Mouse (Mus musculus) bone marrow, adult 2 months (tissue): Measurements from ENCODE around the gene Kif28. TPM values are rescaled to one million over a fixed set of nuclear protein-coding genes. Genes with fewer than 3 reads are reported as not detected.
"Not testable (repeated sequence)": the region's sequence is repeated elsewhere in the genome, so short reads cannot be mapped to it uniquely, and the experiment has no call there.

ENCODE experiments used
- H3K27ac ChIP-seq: fragments of 200-500 bp; 2 replicates; pipeline ENCODE4 v1.5.1; 2012; ENCODE audit warnings: low read depth, mild to moderate bottlenecking, control low read depth, inconsistent platforms, low read length; ENCODE audit not compliant: control insufficient read depth, poor library complexity, insufficient read depth
- H3K4me1 ChIP-seq: fragments of 200-500 bp; 2 replicates; pipeline ENCODE4 v1.6.1; 2011; ENCODE audit warnings: low read length; ENCODE audit not compliant: control insufficient read depth, insufficient read depth
- H3K4me3 ChIP-seq: fragments of 200-500 bp; replicated peaks from 2 replicates; pipeline ENCODE3; 2011; ENCODE audit warnings: mild to moderate bottlenecking, low read depth, low read length, control low read depth; ENCODE audit not compliant: control insufficient read depth
- CTCF ChIP-seq: fragments of 200-500 bp; IDR thresholded peaks from 2 replicates; pipeline ENCODE4 v1.5.1; 2011; ENCODE audit warnings: low read length, control low read depth; ENCODE audit not compliant: control insufficient read depth, insufficient read depth
- POLR2A ChIP-seq: fragments of 200-500 bp; IDR thresholded peaks from 2 replicates; pipeline ENCODE4 v1.6.1; 2011; ENCODE audit warnings: low read depth, mild to moderate bottlenecking, control low read depth, low read length, borderline replicate concordance; ENCODE audit not compliant: control insufficient read depth
- WGBS: fragments of 180-500 bp; shearing (Covaris S2); methylation state at CpG from one replicate; pipeline ENCODE4 v1.1.7; 2018; 5-methylcytosine and 5-hydroxymethylcytosine counted together
- polyA plus RNA-seq: library from polyadenylated mRNA; stranded (reverse); fragments of >200 nt; gene quantifications from 2 replicates; pipeline ENCODE4 v1.2.4, GENCODE M21; 2011; ENCODE audit warnings: low replicate concordance; ENCODE audit not compliant: missing spikeins, insufficient read depth, insufficient read length

Kif28 gene
- polyA plus RNA-seq, 1 experiment = not detected

DNA sequence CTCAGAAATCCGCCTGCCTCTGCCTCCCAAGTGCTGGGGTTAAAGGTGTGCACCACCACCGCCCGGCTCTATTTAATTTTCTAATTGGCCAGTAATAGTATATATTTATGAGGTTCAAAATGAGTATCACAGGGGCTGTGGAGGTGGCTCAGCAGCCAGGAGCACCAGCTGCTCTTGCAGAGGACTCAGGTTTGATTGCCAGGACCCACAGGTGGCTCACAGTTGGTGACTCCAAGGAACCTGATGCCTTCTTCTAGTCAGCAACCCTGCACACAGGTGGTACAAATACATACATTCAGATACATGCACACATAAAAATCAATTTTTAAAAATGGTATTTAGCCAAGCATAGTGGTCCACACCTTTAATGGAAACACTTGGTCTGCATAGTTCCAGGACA, 57.1 kb downstream of the Kif28 start:
- Histone ChIP-seq H3K4me3 (no peak overlapping the region), H3K4me1 (no peaks in the 10 kb centered on the region), H3K27ac (no peak overlapping the region)
- WGBS = 89% methylated on average over 3 of the region's 3 CpGs
- no peak for TF ChIP-seq POLR2A
- TF ChIP-seq CTCF = no peak

GRCm38 (mm10) chr1:179687305-179687704, 57.8 kb downstream of the Kif28 start:
- TF ChIP-seq POLR2A (no peak), CTCF (no peak)

DNA sequence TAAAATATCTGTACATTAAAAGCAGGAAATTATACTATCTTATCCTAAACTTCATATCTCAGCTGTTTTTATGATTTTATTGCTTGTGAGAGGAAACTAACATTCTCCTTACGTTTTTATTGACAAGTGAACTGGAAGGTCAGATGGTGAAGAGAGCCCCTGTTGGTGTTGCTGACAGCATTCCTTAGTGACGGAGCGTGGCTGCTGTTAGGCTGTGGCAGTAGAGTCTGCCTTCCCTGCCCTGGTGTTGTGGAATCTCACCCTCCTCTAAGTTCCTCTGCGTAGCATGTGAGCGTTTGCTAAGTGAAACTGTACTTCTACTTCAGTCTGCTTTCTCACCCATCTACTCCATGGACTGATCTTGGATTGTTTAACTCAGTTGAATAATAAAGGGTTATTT, 58.3 kb downstream of the Kif28 start:
- Histone ChIP-seq H3K4me1 (no peaks in the 10 kb centered on the region), H3K27ac (no peak overlapping the region), H3K4me3 (no peak overlapping the region)
- 84% methylated on average over 5 of the region's 5 CpGs for WGBS
- TF ChIP-seq CTCF (no peak), POLR2A (no peak)

More at GRCm38 (mm10) chr1:179687305-179687704, 57.8 kb downstream of the Kif28 start:
- H3K4me3 ChIP-seq = no peak overlapping the region
- no peak overlapping the region for H3K27ac ChIP-seq
- whole genome bisulfite sequencing = 67% methylated on average over 1 of the region's 1 CpGs
- H3K4me1 ChIP-seq = no peaks in the 10 kb centered on the region

GRCm38 (mm10) chr1:179686348-179686747, 58.7 kb downstream of the Kif28 start:
- TF ChIP-seq POLR2A (no peak), CTCF (no peak)
- WGBS = 86% methylated on average over 6 of the region's 6 CpGs
- Histone ChIP-seq H3K27ac (no peak overlapping the region), H3K4me3 (no peak overlapping the region), H3K4me1 (no peaks in the 10 kb centered on the region)

DNA sequence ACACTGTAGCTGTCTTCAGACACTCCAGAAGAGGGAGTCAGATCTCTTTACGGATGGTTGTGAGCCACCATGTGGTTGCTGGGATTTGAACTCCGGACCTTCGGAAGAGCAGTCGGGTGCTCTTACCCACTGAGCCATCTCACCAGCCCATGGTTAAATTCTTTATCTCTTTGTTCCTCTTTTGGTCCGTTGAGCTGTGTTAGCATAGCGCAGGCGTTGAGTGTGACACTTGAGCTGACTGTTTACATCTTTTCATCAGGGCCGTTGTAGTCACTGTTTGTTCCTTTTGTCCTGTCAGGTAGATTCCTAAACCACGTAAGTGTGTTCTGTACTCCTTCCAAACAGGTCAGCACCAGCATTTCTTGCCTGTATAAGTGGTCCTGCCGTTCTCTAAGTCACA, 62.3 kb downstream of the Kif28 start:
- 71% methylated on average over 10 of the region's 10 CpGs for WGBS
- not testable (repeated sequence) for H3K4me1 ChIP-seq

DNA sequence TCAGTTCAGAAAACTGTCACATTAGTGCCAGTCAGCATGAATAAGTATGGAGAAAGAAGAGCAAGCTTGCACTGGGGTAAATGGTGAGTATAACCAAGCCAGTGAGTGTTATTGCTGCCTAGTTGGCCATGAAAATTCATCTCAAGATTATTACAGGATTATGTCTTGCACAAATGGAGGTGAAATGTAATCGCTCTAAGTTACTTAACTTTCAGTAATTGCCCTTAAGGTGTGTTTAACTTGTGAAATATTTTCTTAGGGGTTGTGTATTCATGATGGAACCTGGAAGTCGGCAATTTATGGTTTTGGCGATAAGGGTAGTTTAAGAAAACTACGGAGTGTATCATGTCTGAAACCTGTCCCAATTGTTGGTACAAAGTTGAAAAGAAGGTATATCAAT, 65.7 kb downstream of the Kif28 start:
- no peak for TF ChIP-seq POLR2A
- TF ChIP-seq CTCF = no peak
- Histone ChIP-seq H3K27ac (no peak overlapping the region), H3K4me3 (no peak overlapping the region), H3K4me1 (no peaks in the 10 kb centered on the region)
- WGBS = 88% methylated on average over 4 of the region's 4 CpGs

More for the DNA sequence above, 62.3 kb downstream of the Kif28 start:
- not testable (repeated sequence) for H3K27ac ChIP-seq, H3K4me3 ChIP-seq

DNA sequence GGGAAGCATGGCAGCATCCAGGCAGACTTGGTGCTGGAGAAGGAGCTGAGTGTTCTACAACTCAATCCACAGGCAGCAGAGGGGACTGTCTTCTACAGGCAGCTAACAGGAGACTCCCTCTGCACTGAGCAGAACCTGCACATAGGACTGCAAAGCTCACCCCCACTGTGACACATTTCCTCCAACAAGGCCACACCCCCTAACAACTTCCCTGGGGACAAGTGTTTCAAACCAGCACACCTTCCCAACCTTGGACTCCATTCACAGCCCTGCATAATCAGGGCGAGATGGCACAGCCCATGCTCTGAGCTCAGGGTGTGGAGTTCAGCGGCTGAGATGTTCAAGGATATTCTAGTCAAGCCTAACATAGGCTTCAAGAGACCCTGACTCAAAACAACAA, 68.0 kb downstream of the Kif28 start:
- H3K4me1 ChIP-seq = no peaks in the 10 kb centered on the region
- 87% methylated on average over 2 of the region's 2 CpGs for WGBS
- TF ChIP-seq CTCF (no peak), POLR2A (no peak)
- H3K27ac ChIP-seq = no peak overlapping the region
- H3K4me3 ChIP-seq = no peak overlapping the region

DNA sequence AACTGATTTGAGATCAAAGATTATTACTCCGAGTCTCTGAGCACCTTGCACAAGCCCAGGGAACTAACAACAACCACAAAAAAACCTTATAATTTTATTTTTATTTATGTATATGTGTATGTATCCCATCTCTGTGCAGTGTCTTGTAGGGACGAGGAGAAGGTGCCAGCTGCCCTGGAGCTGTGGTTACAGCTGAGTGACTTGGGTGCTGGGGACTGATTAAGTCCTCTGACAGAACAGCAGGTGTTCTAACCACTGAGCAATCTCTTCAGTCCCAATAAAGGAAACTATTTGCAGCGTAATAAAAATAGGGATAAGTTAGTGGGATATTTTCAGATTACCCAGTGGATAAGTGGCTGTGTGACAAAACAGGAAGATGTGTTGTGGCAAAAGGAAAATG, 70.7 kb downstream of the Kif28 start:
- Histone ChIP-seq H3K27ac (no peak overlapping the region), H3K4me3 (no peak overlapping the region), H3K4me1 (no peaks in the 10 kb centered on the region)
- TF ChIP-seq CTCF (no peak), POLR2A (no peak)
- 74% methylated on average over 3 of the region's 3 CpGs for WGBS

DNA sequence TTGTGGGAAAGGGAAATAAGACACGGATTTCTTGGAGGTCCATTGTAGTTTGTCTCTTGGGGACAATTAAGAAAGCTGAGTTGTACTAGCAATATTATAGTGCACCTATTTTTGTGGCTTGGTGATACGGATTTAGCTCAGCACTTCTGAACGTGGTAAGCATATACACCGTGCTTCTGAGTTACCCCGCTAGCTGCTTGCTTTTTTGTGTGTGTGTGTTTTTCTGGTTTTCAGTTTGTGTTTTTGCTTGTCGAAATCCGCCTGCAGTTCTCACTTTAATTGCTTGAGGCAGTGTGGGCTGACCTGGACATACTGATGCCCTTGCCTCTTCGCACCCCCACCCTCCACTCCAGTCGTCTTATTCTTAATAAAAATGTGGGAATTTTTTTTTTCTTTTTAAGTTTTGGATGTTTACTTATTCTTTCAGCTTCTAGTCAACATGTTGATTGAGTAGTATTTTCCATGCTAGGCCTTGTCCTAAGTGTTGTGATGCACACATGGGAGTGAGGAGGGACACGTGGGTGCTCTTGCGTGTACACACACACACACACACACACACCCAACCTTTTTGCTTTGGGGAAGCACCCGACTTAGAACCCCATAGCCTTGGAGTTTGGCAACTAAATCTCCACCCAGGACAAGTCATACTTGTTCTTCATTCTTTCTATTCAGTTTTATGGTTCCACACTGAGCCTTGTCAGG, 76.1 kb downstream of the Kif28 start:
- H3K4me1 ChIP-seq = no peaks in the 10 kb centered on the region; the same call in 1 of the 2 replicates
- H3K4me3 ChIP-seq = no peak overlapping the region
- 17% methylated on average over 12 of the region's 12 CpGs for WGBS
- TF ChIP-seq POLR2A = no peak
- no peak for TF ChIP-seq CTCF
- no peak overlapping the region for H3K27ac ChIP-seq
